Comparison of ENCODE assay signal across 19 mouse cellular contexts in genomic region chr1:184491252-184491651, GRCm38 (mm10).
"Had no signal": no experiment of that assay in that cellular context is flagged by ENCODE, and none has a peak within 500 bp of the region (broad histone marks: within the 10 kb centered on the region; RNA-seq: fewer than 3 reads in every experiment).

No protein-coding gene starts in this region.

- ATAC-seq: liver, postnatal 0 days; lung, postnatal 0 days; midbrain, embryonic 16.5 days had no signal

- H3K9ac ChIP-seq: liver, embryonic 15.5 days; liver, postnatal 0 days; lung, embryonic 15.5 days; midbrain, embryonic 12.5 days; neural tube, embryonic 12.5 days; stomach, embryonic 15.5 days had no signal

- DNase-seq: liver, postnatal 0 days; lung, adult 2 months; lung, postnatal 14 days; lung, postnatal 36 days; midbrain, embryonic 14.5 days; right cerebral cortex, postnatal 14 days; thymus, adult 2 months; thymus, postnatal 25 days; thymus, postnatal 4 days had no signal

- H3K9me3 ChIP-seq: liver, embryonic 15.5 days; lung, embryonic 15.5 days; midbrain, embryonic 12.5 days; neural tube, embryonic 12.5 days; stomach, embryonic 15.5 days had no signal

- H3K27ac ChIP-seq: liver, embryonic 15.5 days; lung, embryonic 15.5 days; macrophage; midbrain, embryonic 12.5 days; neural tube, embryonic 12.5 days; stomach, embryonic 15.5 days; stomach, postnatal 0 days had no signal

- H3K4me2 ChIP-seq: liver, embryonic 15.5 days; lung, embryonic 15.5 days; midbrain, embryonic 12.5 days; neural tube, embryonic 12.5 days; stomach, embryonic 15.5 days had no signal

- H3K36me3 ChIP-seq: liver, embryonic 15.5 days; lung, embryonic 15.5 days; midbrain, embryonic 12.5 days; neural tube, embryonic 12.5 days; stomach, embryonic 15.5 days had no signal

- H3K27me3 ChIP-seq: liver, embryonic 15.5 days; lung, embryonic 15.5 days; megakaryocyte, embryonic 14.5 days; midbrain, embryonic 12.5 days; neural tube, embryonic 12.5 days; stomach, embryonic 15.5 days had no signal

- H3K4me3 ChIP-seq: liver, embryonic 15.5 days; lung, embryonic 15.5 days; megakaryocyte, embryonic 14.5 days; midbrain, embryonic 12.5 days; neural tube, embryonic 12.5 days; stomach, embryonic 15.5 days had no signal

- H3K4me1 ChIP-seq: liver, embryonic 15.5 days; megakaryocyte, embryonic 14.5 days; midbrain, embryonic 12.5 days; stomach, embryonic 15.5 days had no signal
